Mouse (Mus musculus) cerebellum, adult 9-10 months (tissue): ENCODE measurements at regions not wholly inside any gene's neighbourhood (a gene's known extent, or its start where the extent isn't known, plus 50 kb on each side); places are given as distances from the start of the nearest gene placed in this dataset.
"Not testable (repeated sequence)": the region's sequence is repeated elsewhere in the genome, so short reads cannot be mapped to it uniquely, and the experiment has no call there.

Experiments
- DNase-seq: peaks from one replicate; pipeline ENCODE4 v3.0.0; 2022

GRCm38 (mm10) chr8:12451857-12452256, 56.8 kb downstream of the Sox1 start:
- no peak for DNase-seq

- DNase-seq: not testable (repeated sequence)
These were observed 60.3 kb downstream of the Sox1 start for GRCm38 (mm10) chr8:12455376-12455775.

GRCm38 (mm10) chr8:12456326-12456725, 61.2 kb downstream of the Sox1 start:
- no peak for DNase-seq

- no peak for DNase-seq
These were observed 61.9 kb downstream of the Sox1 start for GRCm38 (mm10) chr8:12457015-12457414.

GRCm38 (mm10) chr8:12466845-12467244, 71.8 kb downstream of the Sox1 start:
- no peak for DNase-seq

- DNase-seq: no peak
These were observed 72.6 kb downstream of the Sox1 start for GRCm38 (mm10) chr8:12467386-12468326.

- no peak for DNase-seq
These were observed 82.6 kb downstream of the Sox1 start for GRCm38 (mm10) chr8:12477449-12478401.

GRCm38 (mm10) chr8:12481918-12482317, 86.8 kb downstream of the Sox1 start:
- DNase-seq: no peak

- no peak for DNase-seq
These were observed 88.5 kb downstream of the Sox1 start for GRCm38 (mm10) chr8:12483551-12483950.

- no peak for DNase-seq
These were observed 87.5 kb upstream of the Spaca7 start for GRCm38 (mm10) chr8:12485326-12485725.

- peak; percentile 55 for DNase-seq
These were observed 86.3 kb upstream of the Spaca7 start for GRCm38 (mm10) chr8:12486331-12487061.

GRCm38 (mm10) chr8:12487201-12487600, 85.6 kb upstream of the Spaca7 start:
- no peak for DNase-seq

GRCm38 (mm10) chr8:12489194-12489593, 83.6 kb upstream of the Spaca7 start:
- DNase-seq: no peak

- no peak for DNase-seq
These were observed 81.4 kb upstream of the Spaca7 start for GRCm38 (mm10) chr8:12491472-12491871.

GRCm38 (mm10) chr8:12492461-12492860, 80.4 kb upstream of the Spaca7 start:
- no peak for DNase-seq

- no peak for DNase-seq
These were observed 78.3 kb upstream of the Spaca7 start for GRCm38 (mm10) chr8:12494559-12494958.

GRCm38 (mm10) chr8:12497420-12497819, 75.4 kb upstream of the Spaca7 start:
- no peak for DNase-seq

GRCm38 (mm10) chr8:12499658-12500057, 73.2 kb upstream of the Spaca7 start:
- no peak for DNase-seq

GRCm38 (mm10) chr8:12500291-12500690, 72.5 kb upstream of the Spaca7 start:
- DNase-seq: no peak

GRCm38 (mm10) chr8:12501824-12502223, 71.0 kb upstream of the Spaca7 start:
- no peak for DNase-seq

- no peak for DNase-seq
These were observed 70.5 kb upstream of the Spaca7 start for GRCm38 (mm10) chr8:12502321-12502775.

- no peak for DNase-seq
These were observed 70.0 kb upstream of the Spaca7 start for GRCm38 (mm10) chr8:12502856-12503255.

- no peak for DNase-seq
These were observed 69.5 kb upstream of the Spaca7 start for GRCm38 (mm10) chr8:12503344-12503743.
